Mouse (Mus musculus) embryonic facial prominence, embryonic 11.5 days (tissue): ENCODE data around the gene Samd8. TPM values are rescaled to one million over a fixed set of nuclear protein-coding genes. Genes with fewer than 3 reads are reported as not detected.
A peak's percentile ranks its signal among the peaks of the same experiment; 100 is the strongest.

Experiments
- ATAC-seq: fragments of 200-750 bp; cut with Nextera tagmentation; replicated peaks from 2 replicates; pipeline ENCODE4 v1.8.0; 2017; ENCODE audit warnings: low read depth; ENCODE audit not compliant: insufficient number of reproducible peaks, low FRiP score, low TSS enrichment
- DNase-seq: peaks from one replicate; pipeline ENCODE4 v3.0.0-alpha.2; 2015; ENCODE audit warnings: low spot score
- H3K27ac ChIP-seq: fragments of 300-500 bp; sonication (generic); replicated peaks from 2 replicates; pipeline ENCODE4 v1.5.1; 2014; ENCODE audit warnings: mild to moderate bottlenecking, low read depth, low read length, control low read depth
- H3K27me3 ChIP-seq: fragments of 300-500 bp; sonication (generic); 2 replicates; pipeline ENCODE4 v1.6.1; 2014; ENCODE audit warnings: mild to moderate bottlenecking, low read length, moderate library complexity, mixed read lengths; ENCODE audit not compliant: control insufficient read depth, insufficient read depth
- H3K36me3 ChIP-seq: fragments of 300-500 bp; sonication (generic); replicated peaks from 2 replicates; pipeline ENCODE4 v1.6.1; 2014; ENCODE audit warnings: low read depth, mild to moderate bottlenecking, low read length, moderate library complexity, mixed read lengths; ENCODE audit not compliant: control insufficient read depth, insufficient read depth
- H3K4me1 ChIP-seq: fragments of 300-500 bp; sonication (generic); 2 replicates; pipeline ENCODE4 v1.6.1; 2014; ENCODE audit warnings: low read length, mixed read lengths; ENCODE audit not compliant: control insufficient read depth, insufficient read depth
- H3K4me2 ChIP-seq: fragments of 300-500 bp; sonication (generic); 2 replicates; pipeline ENCODE4 v1.6.1; 2014; ENCODE audit warnings: low read depth, mild to moderate bottlenecking, control low read depth, low read length, moderate library complexity
- H3K4me3 ChIP-seq: fragments of 300-500 bp; sonication (generic); 2 replicates; pipeline ENCODE4 v1.5.1; 2014; ENCODE audit warnings: low read depth, low read length, control low read depth
- H3K9ac ChIP-seq: fragments of 300-500 bp; sonication (generic); replicated peaks from 2 replicates; pipeline ENCODE4 v1.6.1; 2014; ENCODE audit warnings: mild to moderate bottlenecking, control low read depth, low read length
- H3K9me3 ChIP-seq: fragments of 300-500 bp; sonication (generic); replicated peaks from 2 replicates; pipeline ENCODE4 v1.6.1; 2016; ENCODE audit warnings: mild to moderate bottlenecking, low read length, inconsistent platforms, mixed read lengths; ENCODE audit not compliant: control insufficient read depth
- WGBS: fragments of 180-500 bp; shearing (Covaris S2); extraction: QIAGEN DNeasy Blood & Tissue Kit; methylation state at CpG from one replicate; pipeline ENCODE4 v1.1.7; 2014; 5-methylcytosine and 5-hydroxymethylcytosine counted together
- polyA plus RNA-seq: library from polyadenylated mRNA; unstranded; fragments of >200 nt; fragmentation: Nextera tagmentation; extraction: Ambion mirVana; gene quantifications from 2 replicates; pipeline ENCODE4 v1.2.1, GENCODE M21; 2014

Samd8 gene
- polyA plus RNA-seq, 1 experiment from 2014 or later, result 11.9 TPM

DNA sequence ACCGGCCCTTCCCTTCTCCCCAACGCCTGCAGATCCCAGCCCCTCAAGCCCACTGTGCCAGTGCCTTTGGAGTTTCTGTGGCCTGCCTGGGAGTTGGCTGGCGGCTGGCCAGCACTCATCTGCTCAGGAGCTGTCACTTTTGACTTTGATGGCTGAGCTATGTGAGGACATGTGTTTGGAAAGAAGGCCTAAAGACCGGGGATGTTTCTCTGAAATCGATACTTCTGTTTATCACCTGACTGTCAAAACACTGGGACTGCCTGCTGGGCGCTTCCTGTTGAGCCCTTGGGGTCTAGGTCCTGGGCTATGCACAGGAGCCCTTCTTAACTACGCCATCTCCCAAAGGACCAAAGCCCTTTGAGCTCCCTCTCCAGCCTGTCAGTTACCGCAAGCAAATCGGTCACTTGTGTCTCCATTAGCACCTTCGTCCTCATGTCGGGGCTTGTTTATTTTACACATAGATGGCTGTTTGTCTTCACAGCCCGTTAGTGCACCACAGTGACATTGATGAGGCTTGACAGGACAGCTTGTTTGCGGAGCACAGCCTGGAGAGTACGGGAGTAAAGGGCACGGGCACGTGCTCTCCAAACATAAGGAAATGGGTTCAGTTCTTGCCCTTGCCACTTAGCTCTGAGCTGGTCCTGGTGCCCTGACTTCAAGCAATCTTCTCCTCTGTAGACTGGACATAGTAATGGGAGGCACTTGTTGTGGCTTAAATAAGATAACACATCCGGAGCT is 30.5 kb upstream of the Samd8 start:
- Histone ChIP-seq H3K9ac (no peak overlapping the region), H3K4me2 (no peak overlapping the region), H3K4me1 (no peaks in the 10 kb centered on the region; the same call in 1 of the 2 replicates), H3K27me3 (no peaks in the 10 kb centered on the region), H3K27ac (0 out of 2 replicates have a peak overlapping the region, but pooled peaks have one; percentile 20), H3K9me3 (no peaks in the 10 kb centered on the region), H3K4me3 (no peak overlapping the region), H3K36me3 (no peaks in the 10 kb centered on the region)
- ATAC-seq (peak; percentile 76), DNase-seq (peak; percentile 67)
- WGBS, result 24% methylated on average over 17 of the region's 17 CpGs

DNA sequence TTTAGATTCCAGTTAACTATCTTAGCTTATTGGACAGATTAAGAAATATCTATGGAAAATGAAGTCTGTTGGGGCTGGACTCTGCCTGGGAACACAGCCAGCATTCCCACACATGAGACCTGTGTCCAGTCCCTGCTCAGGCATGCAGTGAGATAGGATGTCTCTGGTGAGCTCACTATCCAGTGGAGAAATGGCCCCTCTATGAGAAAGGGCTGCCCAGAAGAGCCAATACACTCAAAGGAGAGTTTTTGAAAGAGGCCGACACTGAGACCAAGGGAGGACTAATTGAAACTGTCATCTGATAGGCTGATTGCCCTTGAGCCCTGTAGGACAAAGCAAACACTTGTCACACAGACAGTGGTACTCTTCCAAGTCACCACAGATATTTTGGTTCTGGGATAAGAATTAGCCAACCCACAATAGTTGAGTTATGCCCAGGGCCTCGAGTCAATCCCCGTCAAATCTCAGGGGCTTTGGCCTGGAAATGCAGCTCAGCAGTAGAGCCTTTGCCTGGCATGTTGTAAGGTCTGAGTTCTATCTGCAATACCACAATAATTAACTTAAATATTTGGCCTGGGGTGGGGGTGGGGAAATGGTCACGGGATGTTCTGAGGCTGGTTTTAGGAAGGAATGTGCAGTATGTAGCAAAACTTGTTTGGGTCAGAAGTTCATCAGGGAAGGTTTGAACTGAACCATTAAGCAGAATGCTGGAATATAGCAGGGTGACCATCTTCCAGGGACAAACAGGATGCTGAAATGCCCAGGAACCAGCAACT is 29.7 kb upstream of the Samd8 start:
- no peak overlapping the region for H3K4me2 ChIP-seq
- no peaks in the 10 kb centered on the region for H3K27me3 ChIP-seq
- H3K27ac ChIP-seq, result no peak overlapping the region
- H3K9me3 ChIP-seq, result no peaks in the 10 kb centered on the region
- DNase-seq, result no peak
- H3K4me3 ChIP-seq, result no peak overlapping the region
- no peaks in the 10 kb centered on the region for H3K36me3 ChIP-seq
- no peak overlapping the region for H3K9ac ChIP-seq
- no peaks in the 10 kb centered on the region; the same call in 1 of the 2 replicates for H3K4me1 ChIP-seq
- ATAC-seq, result no peak
- WGBS, result 56% methylated on average over 4 of the region's 4 CpGs

GRCm38 (mm10) chr14:21722021-21722698 is 28.2 kb upstream of the Samd8 start:
- Histone ChIP-seq H3K4me1 (no peaks in the 10 kb centered on the region; the same call in 1 of the 2 replicates), H3K27ac (no peak overlapping the region), H3K9me3 (no peaks in the 10 kb centered on the region), H3K36me3 (no peaks in the 10 kb centered on the region), H3K9ac (no peak overlapping the region), H3K4me2 (no peak overlapping the region), H3K4me3 (no peak overlapping the region), H3K27me3 (no peaks in the 10 kb centered on the region)
- peak; percentile 51 for DNase-seq
- WGBS, result 53% methylated on average over 8 of the region's 8 CpGs
- no peak for ATAC-seq

GRCm38 (mm10) chr14:21729031-21729732 is 21.1 kb upstream of the Samd8 start:
- no peak overlapping the region for H3K4me3 ChIP-seq
- WGBS, result 68% methylated on average over 6 of the region's 6 CpGs
- no peak for DNase-seq

GRCm38 (mm10) chr14:21729936-21730335 is 20.4 kb upstream of the Samd8 start:
- Histone ChIP-seq H3K9ac (no peak overlapping the region), H3K9me3 (no peaks in the 10 kb centered on the region), H3K4me1 (no peaks in the 10 kb centered on the region), H3K4me3 (no peak overlapping the region), H3K27ac (no peak overlapping the region), H3K36me3 (no peaks in the 10 kb centered on the region), H3K4me2 (no peak overlapping the region), H3K27me3 (no peaks in the 10 kb centered on the region)
- WGBS, result 92% methylated on average over 4 of the region's 4 CpGs
- no peak for DNase-seq
- no peak for ATAC-seq

More at GRCm38 (mm10) chr14:21729031-21729732, 21.1 kb upstream of the Samd8 start:
- Histone ChIP-seq H3K9ac (no peak overlapping the region), H3K36me3 (no peaks in the 10 kb centered on the region), H3K4me1 (no peaks in the 10 kb centered on the region), H3K27me3 (no peaks in the 10 kb centered on the region), H3K4me2 (no peak overlapping the region), H3K27ac (no peak overlapping the region), H3K9me3 (no peaks in the 10 kb centered on the region)
- ATAC-seq, result no peak

DNA sequence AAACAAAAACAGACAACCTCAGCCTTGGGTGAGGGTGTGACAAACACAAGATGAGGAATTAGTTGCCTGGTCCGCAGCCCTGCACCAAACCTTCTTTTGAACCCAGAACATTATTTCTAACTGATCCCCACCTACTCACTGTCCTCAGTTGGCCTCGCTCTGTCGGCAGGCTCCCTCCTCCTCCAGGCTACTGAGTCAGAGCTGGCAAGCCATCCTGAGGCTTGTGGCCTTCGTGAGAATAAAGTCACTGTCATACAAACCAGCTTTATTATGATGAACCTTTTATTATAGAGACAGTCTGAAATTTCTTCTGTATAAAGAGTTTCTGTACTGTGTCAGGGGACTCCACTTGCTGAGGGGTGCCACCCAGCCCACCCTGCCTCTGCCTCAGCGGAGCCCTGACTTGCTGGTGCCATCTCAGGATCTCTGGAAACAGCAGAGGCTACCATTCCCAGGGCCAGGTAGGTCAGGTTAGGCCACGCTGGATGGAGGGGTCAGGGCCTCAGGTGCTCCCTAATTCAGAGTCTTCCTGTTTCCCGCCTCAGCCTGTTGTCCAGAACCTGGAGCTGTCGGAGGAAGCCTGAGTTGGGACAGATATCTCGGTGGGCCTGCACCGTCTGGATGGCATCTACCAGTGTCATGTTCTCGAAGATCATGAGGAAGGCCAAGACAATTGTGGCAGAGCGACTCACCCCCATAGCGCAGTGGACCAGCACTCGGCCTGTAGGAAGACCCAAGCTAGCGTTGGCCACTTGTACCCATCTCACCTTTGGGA is 17.0 kb upstream of the Samd8 start:
- Histone ChIP-seq H3K4me1 (no peaks in the 10 kb centered on the region), H3K27ac (no peak overlapping the region), H3K9ac (no peak overlapping the region), H3K4me3 (no peak overlapping the region), H3K9me3 (no peaks in the 10 kb centered on the region), H3K4me2 (no peak overlapping the region), H3K36me3 (no peaks in the 10 kb centered on the region), H3K27me3 (no peaks in the 10 kb centered on the region)
- WGBS, result 92% methylated on average over 15 of the region's 15 CpGs
- ATAC-seq (no peak), DNase-seq (no peak)

DNA sequence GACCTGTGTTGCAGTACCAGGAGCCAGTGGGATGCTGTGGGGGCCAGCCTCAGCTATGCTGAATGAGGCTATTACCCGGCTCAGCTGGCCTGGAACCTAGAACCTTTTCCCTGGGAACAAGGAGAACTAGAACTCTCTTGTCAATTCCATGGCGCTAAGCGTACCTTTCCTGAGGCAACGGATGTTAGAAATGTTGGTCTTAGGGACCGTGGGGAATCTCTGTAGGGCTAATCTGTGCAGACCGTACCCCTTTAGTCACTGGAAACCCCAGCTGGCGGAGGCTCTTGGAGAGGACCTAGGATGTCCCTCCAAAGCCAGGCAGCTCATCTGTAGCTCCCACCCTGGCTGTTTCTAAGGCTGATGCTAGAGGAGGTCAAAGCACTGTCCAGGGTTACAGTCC is 10.0 kb upstream of the Samd8 start:
- 85% methylated on average over 7 of the region's 7 CpGs for WGBS
- no peak for DNase-seq
- H3K4me1 ChIP-seq, result no peaks in the 10 kb centered on the region
- no peaks in the 10 kb centered on the region for H3K9me3 ChIP-seq
- H3K4me3 ChIP-seq, result no peak overlapping the region
- no peak for ATAC-seq
- no peak overlapping the region for H3K4me2 ChIP-seq
- no peak overlapping the region for H3K9ac ChIP-seq
- H3K36me3 ChIP-seq, result no peaks in the 10 kb centered on the region
- H3K27ac ChIP-seq, result no peak overlapping the region
- no peaks in the 10 kb centered on the region; the same call in 1 of the 2 replicates for H3K27me3 ChIP-seq
